Mouse (Mus musculus): ENCODE results near the gene D930007J09Rik.

DNA sequence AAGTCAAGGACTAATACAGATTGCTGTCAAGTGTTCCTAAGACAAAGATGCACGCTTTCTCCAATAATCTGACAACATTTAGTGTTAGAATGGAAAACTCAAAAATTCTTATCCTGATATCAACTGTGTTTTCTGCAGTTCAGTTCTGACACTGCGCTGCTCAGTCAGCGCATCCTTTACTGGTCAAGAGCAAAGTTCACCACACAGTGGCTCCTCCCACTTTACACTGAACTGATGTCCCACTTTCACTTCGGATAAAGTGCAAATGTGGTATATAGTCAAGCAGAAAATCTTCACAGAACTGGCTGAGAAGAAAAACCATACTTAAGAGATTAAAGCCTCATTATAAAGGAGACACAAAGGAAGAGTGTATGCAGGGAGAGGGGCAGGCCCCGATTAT is 7.5 kb downstream of the D930007J09Rik start:
- TF ChIP-seq POLR2A (IDR thresholded peaks at IDR 0.05; ENCODE audit: control insufficient read depth in 1 of 2, insufficient read depth in 1 of 2, low read depth in 1 of 2, low read length in 2 of 2, poor library complexity in 1 of 2): no peak
- no peak for TF ChIP-seq USF1 (IDR thresholded peaks at IDR 0.05; ENCODE audit: low read depth, low read length)
- TF ChIP-seq EP300 (IDR thresholded peaks at IDR 0.05; ENCODE audit: low read depth in 1 of 2, low read length in 2 of 2): no peak
- no peak for TF ChIP-seq GATA1 (IDR thresholded peaks at IDR 0.05; ENCODE audit: low read depth, low read length)
- no peak for TF ChIP-seq NRF1 (IDR thresholded peaks at IDR 0.05; ENCODE audit: insufficient read depth, low read depth, low read length, poor library complexity, severe bottlenecking)
- TF ChIP-seq SIN3A (IDR thresholded peaks at IDR 0.05; ENCODE audit: low read length): no peak
- TF ChIP-seq CTCF (IDR thresholded peaks at IDR 0.05 in 2 of 3, conservative IDR thresholded peaks at IDR 0.05 in 1 of 3; ENCODE audit: control insufficient read depth in 1 of 3, insufficient read depth in 1 of 3, low read depth in 2 of 3, low read length in 3 of 3, poor library complexity in 1 of 3, severe bottlenecking in 1 of 3): no peak
